Mouse (Mus musculus): ENCODE results near the gene Iqcn.

DNA sequence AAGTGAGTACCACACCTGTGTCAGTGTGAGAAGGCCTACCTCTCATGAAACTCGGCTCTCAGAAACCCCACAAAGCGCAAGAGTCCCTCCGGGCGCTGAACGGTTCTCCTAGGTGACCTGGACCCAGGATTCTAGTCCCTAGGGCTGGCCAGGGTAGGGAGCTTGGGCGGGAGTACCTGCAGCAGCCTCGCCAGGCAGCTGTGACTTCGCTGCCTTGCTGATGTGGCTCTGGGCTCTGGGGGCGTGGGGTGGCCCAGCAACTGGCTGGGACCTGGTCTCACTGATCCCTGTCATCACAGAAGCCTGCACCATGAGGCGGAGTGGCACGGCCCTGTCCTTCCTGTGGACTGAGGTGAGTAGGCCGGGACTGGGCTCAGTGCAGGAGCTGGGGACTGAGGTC lies 21.0 kb downstream of the Iqcn start:
- no peak for TF ChIP-seq CTCF (IDR thresholded peaks at IDR 0.05; ENCODE audit: borderline replicate concordance, insufficient read depth, low read length)
- no peak for TF ChIP-seq POLR2A (IDR thresholded peaks at IDR 0.05; ENCODE audit: low read depth, low read length)
